In genomic region chr8:74980060-74980710, GRCm38 (mm10) we compare ENCODE assay signal across 12 mouse cellular contexts. TPM values are rescaled to one million over a fixed set of nuclear protein-coding genes. Genes with fewer than 3 reads are reported as not detected.
DNase-seq lines count a peak whose midpoint lies in the region; ATAC-seq lines count a peak whose summit lies in the region.
"Had no signal": no experiment of that assay in that cellular context is flagged by ENCODE, and none has a peak within 500 bp of the region (broad histone marks: within the 10 kb centered on the region; RNA-seq: fewer than 3 reads in every experiment).

No protein-coding gene starts in this region.

- H3K36me3 ChIP-seq in forebrain, embryonic 11.5 days (ENCODE audit: control insufficient read depth, insufficient read depth, low read length) = no peaks in the 10 kb centered on the region
- no peaks in the 10 kb centered on the region for H3K36me3 ChIP-seq in forebrain, embryonic 13.5 days (ENCODE audit: poor library complexity, severe bottlenecking)
- H3K36me3 ChIP-seq in lung, embryonic 15.5 days = no peaks in the 10 kb centered on the region
- H3K36me3 ChIP-seq: embryonic facial prominence, embryonic 13.5 days; limb, embryonic 13.5 days had no signal

- H3K4me2 ChIP-seq in forebrain, embryonic 11.5 days (ENCODE audit: low read depth, low read length, severe bottlenecking) = no peak overlapping the region
- no peak overlapping the region for H3K4me2 ChIP-seq in forebrain, embryonic 13.5 days
- peak overlapping the region; percentile 21; the same call in 1 of the 2 replicates for H3K4me2 ChIP-seq in lung, embryonic 15.5 days
- H3K4me2 ChIP-seq: embryonic facial prominence, embryonic 13.5 days; limb, embryonic 13.5 days had no signal

- no peak overlapping the region for H3K27ac ChIP-seq in forebrain, embryonic 11.5 days (ENCODE audit: low read depth, low read length)
- no peak overlapping the region for H3K27ac ChIP-seq in forebrain, embryonic 13.5 days
- H3K27ac ChIP-seq in lung, embryonic 15.5 days = no peak overlapping the region
- H3K27ac ChIP-seq: embryonic facial prominence, embryonic 13.5 days; limb, embryonic 13.5 days; macrophage had no signal

- H3K4me1 ChIP-seq in forebrain, embryonic 11.5 days (replicated peaks; ENCODE audit: control insufficient read depth, insufficient read depth, low read length) = no peaks in the 10 kb centered on the region
- H3K4me1 ChIP-seq in forebrain, embryonic 13.5 days = no peaks in the 10 kb centered on the region
- H3K4me1 ChIP-seq in lung, embryonic 15.5 days = 0 out of 2 replicates have a peak, but pooled peaks cover 5% of the 10 kb centered on the region
- H3K4me1 ChIP-seq: embryonic facial prominence, embryonic 13.5 days; limb, embryonic 13.5 days had no signal

- no peak overlapping the region for H3K9ac ChIP-seq in forebrain, embryonic 11.5 days (ENCODE audit: low read length)
- H3K9ac ChIP-seq in forebrain, embryonic 13.5 days = no peak overlapping the region
- H3K9ac ChIP-seq in lung, embryonic 15.5 days = no peak overlapping the region
- H3K9ac ChIP-seq: embryonic facial prominence, embryonic 13.5 days; limb, embryonic 13.5 days had no signal

- 0 out of 2 replicates have a peak, but pooled peaks have one; percentile 12 for ATAC-seq in forebrain, embryonic 11.5 days (replicated peaks; ENCODE audit: low FRiP score)
- no peak for ATAC-seq in forebrain, embryonic 13.5 days
- ATAC-seq in lung, embryonic 15.5 days (ENCODE audit: borderline replicate concordance, extremely low read depth, low FRiP score, low TSS enrichment) = no peak
- peak; percentile 43; the same call in 1 of the 2 replicates for ATAC-seq in megakaryocyte-erythroid progenitor cell, adult 5-6 weeks (replicated peaks; ENCODE audit: low FRiP score, low TSS enrichment, poor library complexity, severe bottlenecking)

- H3K27me3 ChIP-seq in forebrain, embryonic 11.5 days (ENCODE audit: control insufficient read depth, insufficient read depth, low read length) = no peaks in the 10 kb centered on the region
- H3K27me3 ChIP-seq in forebrain, embryonic 13.5 days = no peaks in the 10 kb centered on the region
- no peaks in the 10 kb centered on the region for H3K27me3 ChIP-seq in lung, embryonic 15.5 days
- H3K27me3 ChIP-seq: embryonic facial prominence, embryonic 13.5 days; limb, embryonic 13.5 days had no signal

- DNase-seq in forebrain, embryonic 11.5 days (ENCODE audit: low spot score) = no peak
- no peak for DNase-seq in lung, postnatal 4 days
- DNase-seq in R1 (ENCODE audit: low read depth, low spot score) = peak; percentile 81
- no peak for DNase-seq in right cerebral cortex, adult 18-20 months
- no peak for DNase-seq in ovary, postnatal 14 days (ENCODE audit: low spot score)
- DNase-seq: heart, adult 11 months had no signal

- H3K4me3 ChIP-seq in forebrain, embryonic 11.5 days (ENCODE audit: low read depth, low read length) = no peak overlapping the region
- H3K4me3 ChIP-seq in forebrain, embryonic 13.5 days = no peak overlapping the region
- no peak overlapping the region for H3K4me3 ChIP-seq in lung, embryonic 15.5 days
- H3K4me3 ChIP-seq: embryonic facial prominence, embryonic 13.5 days; limb, embryonic 13.5 days had no signal

- WGBS in forebrain, embryonic 11.5 days = 69% methylated on average over 9 of the region's 9 CpGs
- 77% methylated on average over 9 of the region's 9 CpGs for WGBS in forebrain, embryonic 13.5 days
- WGBS in lung, embryonic 15.5 days = 26% methylated on average over 9 of the region's 9 CpGs

- H3K9me3 ChIP-seq in forebrain, embryonic 11.5 days (ENCODE audit: control insufficient read depth, low read length) = no peaks in the 10 kb centered on the region
- H3K9me3 ChIP-seq in forebrain, embryonic 13.5 days (replicated peaks) = peaks cover 4% of the 10 kb centered on the region; the same call in 1 of the 2 replicates
- no peaks in the 10 kb centered on the region for H3K9me3 ChIP-seq in lung, embryonic 15.5 days
- H3K9me3 ChIP-seq: embryonic facial prominence, embryonic 13.5 days; limb, embryonic 13.5 days had no signal

RNA-seq across cellular contexts. Expression of gene Hmgxb4, which starts 13.0 kb away (rescaled TPM):
- polyA plus RNA-seq in forebrain, embryonic 11.5 days (2014; fragmentation: Nextera tagmentation; extraction: Ambion mirVana) = 52.5 and 54.5 TPM in 2 replicates
- polyA plus RNA-seq in forebrain, embryonic 13.5 days (2015; fragmentation: Nextera tagmentation; extraction: Ambion mirVana) = 51.1 and 51.2 TPM in 2 replicates
- polyA plus RNA-seq in lung, embryonic 15.5 days (2015; fragmentation: Nextera tagmentation; extraction: Ambion mirVana) = 31.5 and 39.0 TPM in 2 replicates
- total RNA-seq in megakaryocyte-erythroid progenitor cell, adult 5-6 weeks (2014; fragmentation: Nextera tagmentation) = 42.9 and 63.2 TPM in 2 replicates
- total RNA-seq in megakaryocyte-erythroid progenitor cell, adult 5-6 weeks (2017) = 36.8 and 65.7 TPM in 2 replicates

RNA-seq across cellular contexts. Expression of gene Tom1, which starts 53.3 kb away (rescaled TPM):
- 23.1 and 25.3 TPM in 2 replicates for polyA plus RNA-seq in forebrain, embryonic 11.5 days (2014; fragmentation: Nextera tagmentation; extraction: Ambion mirVana)
- polyA plus RNA-seq in forebrain, embryonic 13.5 days (2015; fragmentation: Nextera tagmentation; extraction: Ambion mirVana) = 16.9 and 20.1 TPM in 2 replicates
- polyA plus RNA-seq in lung, embryonic 15.5 days (2015; fragmentation: Nextera tagmentation; extraction: Ambion mirVana) = 20.6 and 21.1 TPM in 2 replicates
- total RNA-seq in megakaryocyte-erythroid progenitor cell, adult 5-6 weeks (2014; fragmentation: Nextera tagmentation) = 14.1 and 22.2 TPM in 2 replicates
- 8.5 and 17.3 TPM in 2 replicates for total RNA-seq in megakaryocyte-erythroid progenitor cell, adult 5-6 weeks (2017)

Comparison
In these comparisons a context has a peak if more than half of its experiments do, and no peak if none do; other contexts are left out.
1. ATAC-seq: peak in forebrain, embryonic 11.5 days (single experiment) and megakaryocyte-erythroid progenitor cell, adult 5-6 weeks (single experiment); none in forebrain, embryonic 13.5 days (single experiment) and lung, embryonic 15.5 days (single experiment).